In genomic region chr14:121175861-121176260, GRCm38 (mm10) we compare ENCODE assay signal across 14 mouse cellular contexts.
A peak's percentile ranks its signal among the peaks of the same experiment; 100 is the strongest.
DNase-seq lines count a peak whose midpoint lies in the region; ATAC-seq lines count a peak whose summit lies in the region.
"Had no signal": no experiment of that assay in that cellular context is flagged by ENCODE, and none has a peak within 500 bp of the region (broad histone marks: within the 10 kb centered on the region; RNA-seq: fewer than 3 reads in every experiment).

No protein-coding gene starts in this region.

- intact Hi-C loops in heart, postnatal 10 days (cut with DNase I) = no loop called here

- no peak overlapping the region for H3K4me2 ChIP-seq in midbrain, embryonic 13.5 days (replicated peaks)
- H3K4me2 ChIP-seq: heart, embryonic 15.5 days; hindbrain, embryonic 14.5 days; midbrain, embryonic 15.5 days had no signal

- no peak overlapping the region for H3K27ac ChIP-seq in midbrain, embryonic 13.5 days
- H3K27ac ChIP-seq: heart, embryonic 15.5 days; hindbrain, embryonic 14.5 days; macrophage had no signal

- H3K9ac ChIP-seq in midbrain, embryonic 13.5 days (replicated peaks) = no peak overlapping the region
- H3K9ac ChIP-seq: heart, embryonic 15.5 days; hindbrain, embryonic 14.5 days; midbrain, embryonic 15.5 days had no signal

- no peaks in the 10 kb centered on the region for H3K36me3 ChIP-seq in midbrain, embryonic 13.5 days
- H3K36me3 ChIP-seq: midbrain, embryonic 15.5 days had no signal

- no peak for ATAC-seq in cerebellum, adult (ENCODE audit: insufficient number of reproducible peaks, low FRiP score, low TSS enrichment)
- ATAC-seq in midbrain, embryonic 13.5 days = no peak
- ATAC-seq: midbrain, embryonic 15.5 days had no signal

- peaks cover 36% of the 10 kb centered on the region for H3K4me1 ChIP-seq in midbrain, embryonic 13.5 days (replicated peaks)

- peak; percentile 33 for DNase-seq in cerebellum, adult 11 months
- peak; percentile 48 to 57 for DNase-seq in heart, postnatal 10 days
- DNase-seq in heart, adult 9 months (ENCODE audit: low spot score in 2 of 2) = no peak
- peak; percentile 41 for DNase-seq in lung, postnatal 14 days
- no peak for DNase-seq in lung, postnatal 25 days (ENCODE audit: low spot score)
- DNase-seq in right cerebral cortex, adult 18-20 months = no peak
- DNase-seq: kidney, adult 18-20 months; liver had no signal

- H3K9me3 ChIP-seq in midbrain, embryonic 13.5 days = no peaks in the 10 kb centered on the region
- H3K9me3 ChIP-seq: heart, embryonic 15.5 days; midbrain, embryonic 15.5 days had no signal

- no peak overlapping the region for H3K4me3 ChIP-seq in midbrain, embryonic 13.5 days (replicated peaks)
- H3K4me3 ChIP-seq: heart, embryonic 15.5 days; midbrain, embryonic 15.5 days had no signal

- no peaks in the 10 kb centered on the region for H3K27me3 ChIP-seq in midbrain, embryonic 13.5 days
- H3K27me3 ChIP-seq: heart, embryonic 15.5 days; midbrain, embryonic 15.5 days had no signal

- 77% methylated on average over 4 of the region's 4 CpGs for WGBS in midbrain, embryonic 13.5 days

Comparison
In these comparisons a context has a peak if more than half of its experiments do, and no peak if none do; other contexts are left out.
1. DNase-seq: peak in cerebellum, adult 11 months (single experiment), heart, postnatal 10 days (2 of 2) and lung, postnatal 14 days (single experiment); none in heart, adult 9 months (0 of 2), lung, postnatal 25 days (single experiment) and right cerebral cortex, adult 18-20 months (single experiment).